Mouse (Mus musculus): ENCODE data around the gene Capn8. TPM values are rescaled to one million over a fixed set of nuclear protein-coding genes. Genes with fewer than 3 reads are reported as not detected.
A peak's percentile ranks its signal among the peaks of the same experiment; 100 is the strongest.

The Capn8 gene
- polyA plus RNA-seq, 1 experiment from 2014 or later: not detected

GRCm38 (mm10) chr1:182574666-182575049 lies 9.9 kb downstream of the Capn8 start:
- Histone ChIP-seq H3K36me3 (replicated peaks; ENCODE audit: control insufficient read depth, insufficient read depth, low read depth, low read length) (no peaks in the 10 kb centered on the region), H3K27me3 (ENCODE audit: control insufficient read depth, insufficient read depth, low read length) (no peaks in the 10 kb centered on the region), H3K9ac (replicated peaks; ENCODE audit: low read length) (no peak overlapping the region), H3K4me2 (ENCODE audit: low read depth, low read length) (no peak overlapping the region), H3K27ac (replicated peaks; ENCODE audit: low read depth, low read length) (no peak overlapping the region), H3K4me1 (ENCODE audit: control insufficient read depth, insufficient read depth, low read length) (no peaks in the 10 kb centered on the region; the same call in 1 of the 2 replicates), H3K9me3 (replicated peaks; ENCODE audit: control insufficient read depth, low read length) (no peaks in the 10 kb centered on the region), H3K4me3 (ENCODE audit: low read depth, low read length) (no peak overlapping the region)
- no peak for ATAC-seq (replicated peaks; ENCODE audit: insufficient number of reproducible peaks, low FRiP score, low TSS enrichment, low read depth)
- 48% methylated on average over 4 of the region's 4 CpGs for WGBS
- DNase-seq (ENCODE audit: low spot score): no peak

GRCm38 (mm10) chr1:182584169-182584568 lies 19.4 kb downstream of the Capn8 start:
- H3K4me3 ChIP-seq (ENCODE audit: low read depth, low read length): no peak overlapping the region
- 92% methylated on average over 6 of the region's 6 CpGs for WGBS
- H3K4me1 ChIP-seq (ENCODE audit: control insufficient read depth, insufficient read depth, low read length): no peaks in the 10 kb centered on the region
- no peak overlapping the region for H3K4me2 ChIP-seq (ENCODE audit: low read depth, low read length)
- H3K36me3 ChIP-seq (replicated peaks; ENCODE audit: control insufficient read depth, insufficient read depth, low read depth, low read length): no peaks in the 10 kb centered on the region
- no peaks in the 10 kb centered on the region for H3K27me3 ChIP-seq (ENCODE audit: control insufficient read depth, insufficient read depth, low read length)
- no peak overlapping the region for H3K9ac ChIP-seq (replicated peaks; ENCODE audit: low read length)
- DNase-seq (ENCODE audit: low spot score) (no peak), ATAC-seq (replicated peaks; ENCODE audit: insufficient number of reproducible peaks, low FRiP score, low TSS enrichment, low read depth) (no peak)
- no peaks in the 10 kb centered on the region for H3K9me3 ChIP-seq (replicated peaks; ENCODE audit: control insufficient read depth, low read length)
- H3K27ac ChIP-seq (replicated peaks; ENCODE audit: low read depth, low read length): no peak overlapping the region

- 17% methylated on average over 16 of the region's 16 CpGs for WGBS
- no peak overlapping the region for H3K4me3 ChIP-seq (ENCODE audit: low read depth, low read length)
Measured at GRCm38 (mm10) chr1:182585162-182585840, 20.5 kb downstream of the Capn8 start.

GRCm38 (mm10) chr1:182587706-182588105 lies 22.9 kb downstream of the Capn8 start:
- 38% methylated on average over 4 of the region's 4 CpGs for WGBS
- Histone ChIP-seq H3K36me3 (replicated peaks; ENCODE audit: control insufficient read depth, insufficient read depth, low read depth, low read length) (no peaks in the 10 kb centered on the region), H3K4me3 (ENCODE audit: low read depth, low read length) (no peak overlapping the region), H3K9me3 (replicated peaks; ENCODE audit: control insufficient read depth, low read length) (no peaks in the 10 kb centered on the region), H3K27ac (replicated peaks; ENCODE audit: low read depth, low read length) (no peak overlapping the region), H3K4me1 (ENCODE audit: control insufficient read depth, insufficient read depth, low read length) (no peaks in the 10 kb centered on the region), H3K27me3 (ENCODE audit: control insufficient read depth, insufficient read depth, low read length) (no peaks in the 10 kb centered on the region), H3K4me2 (ENCODE audit: low read depth, low read length) (no peak overlapping the region), H3K9ac (replicated peaks; ENCODE audit: low read length) (no peak overlapping the region)
- ATAC-seq (replicated peaks; ENCODE audit: insufficient number of reproducible peaks, low FRiP score, low TSS enrichment, low read depth): no peak
- no peak for DNase-seq (ENCODE audit: low spot score)

More at GRCm38 (mm10) chr1:182585162-182585840, 20.5 kb downstream of the Capn8 start:
- DNase-seq (ENCODE audit: low spot score) (no peak), ATAC-seq (replicated peaks; ENCODE audit: insufficient number of reproducible peaks, low FRiP score, low TSS enrichment, low read depth) (0 out of 2 replicates have a peak, but pooled peaks have one; percentile 29)
- Histone ChIP-seq H3K36me3 (replicated peaks; ENCODE audit: control insufficient read depth, insufficient read depth, low read depth, low read length) (no peaks in the 10 kb centered on the region), H3K27me3 (ENCODE audit: control insufficient read depth, insufficient read depth, low read length) (no peaks in the 10 kb centered on the region), H3K4me2 (ENCODE audit: low read depth, low read length) (peak overlapping the region; percentile 28), H3K4me1 (ENCODE audit: control insufficient read depth, insufficient read depth, low read length) (no peaks in the 10 kb centered on the region), H3K9ac (replicated peaks; ENCODE audit: low read length) (no peak overlapping the region), H3K9me3 (replicated peaks; ENCODE audit: control insufficient read depth, low read length) (no peaks in the 10 kb centered on the region), H3K27ac (replicated peaks; ENCODE audit: low read depth, low read length) (no peak overlapping the region)

GRCm38 (mm10) chr1:182591491-182591890 lies 26.7 kb downstream of the Capn8 start:
- no peak overlapping the region for H3K9ac ChIP-seq (replicated peaks; ENCODE audit: low read length)
- no peaks in the 10 kb centered on the region for H3K27me3 ChIP-seq (ENCODE audit: control insufficient read depth, insufficient read depth, low read length)
- no peaks in the 10 kb centered on the region for H3K9me3 ChIP-seq (replicated peaks; ENCODE audit: control insufficient read depth, low read length)
- no peak overlapping the region for H3K27ac ChIP-seq (replicated peaks; ENCODE audit: low read depth, low read length)
- no peak for ATAC-seq (replicated peaks; ENCODE audit: insufficient number of reproducible peaks, low FRiP score, low TSS enrichment, low read depth)
- H3K4me1 ChIP-seq (ENCODE audit: control insufficient read depth, insufficient read depth, low read length): no peaks in the 10 kb centered on the region
- 84% methylated on average over 7 of the region's 7 CpGs for WGBS
- no peaks in the 10 kb centered on the region for H3K36me3 ChIP-seq (replicated peaks; ENCODE audit: control insufficient read depth, insufficient read depth, low read depth, low read length)
- H3K4me3 ChIP-seq (ENCODE audit: low read depth, low read length): no peak overlapping the region
- H3K4me2 ChIP-seq (ENCODE audit: low read depth, low read length): no peak overlapping the region
- no peak for DNase-seq (ENCODE audit: low spot score)

GRCm38 (mm10) chr1:182592436-182592835 lies 27.6 kb downstream of the Capn8 start:
- WGBS: 57% methylated on average over 4 of the region's 4 CpGs
- Histone ChIP-seq H3K4me3 (ENCODE audit: low read depth, low read length) (no peak overlapping the region), H3K36me3 (replicated peaks; ENCODE audit: control insufficient read depth, insufficient read depth, low read depth, low read length) (no peaks in the 10 kb centered on the region), H3K9ac (replicated peaks; ENCODE audit: low read length) (no peak overlapping the region), H3K4me2 (ENCODE audit: low read depth, low read length) (no peak overlapping the region), H3K9me3 (replicated peaks; ENCODE audit: control insufficient read depth, low read length) (no peaks in the 10 kb centered on the region), H3K4me1 (ENCODE audit: control insufficient read depth, insufficient read depth, low read length) (no peaks in the 10 kb centered on the region), H3K27me3 (ENCODE audit: control insufficient read depth, insufficient read depth, low read length) (no peaks in the 10 kb centered on the region), H3K27ac (replicated peaks; ENCODE audit: low read depth, low read length) (no peak overlapping the region)
- no peak for ATAC-seq (replicated peaks; ENCODE audit: insufficient number of reproducible peaks, low FRiP score, low TSS enrichment, low read depth)
- no peak for DNase-seq (ENCODE audit: low spot score)

- Histone ChIP-seq H3K4me1 (ENCODE audit: control insufficient read depth, insufficient read depth, low read length) (peaks cover 4% of the 10 kb centered on the region; the same call in 1 of the 2 replicates), H3K9ac (replicated peaks; ENCODE audit: low read length) (no peak overlapping the region), H3K36me3 (replicated peaks; ENCODE audit: control insufficient read depth, insufficient read depth, low read depth, low read length) (no peaks in the 10 kb centered on the region), H3K9me3 (replicated peaks; ENCODE audit: control insufficient read depth, low read length) (no peaks in the 10 kb centered on the region), H3K27me3 (ENCODE audit: control insufficient read depth, insufficient read depth, low read length) (no peaks in the 10 kb centered on the region), H3K4me2 (ENCODE audit: low read depth, low read length) (no peak overlapping the region), H3K27ac (replicated peaks; ENCODE audit: low read depth, low read length) (no peak overlapping the region), H3K4me3 (ENCODE audit: low read depth, low read length) (no peak overlapping the region)
- ATAC-seq (replicated peaks; ENCODE audit: insufficient number of reproducible peaks, low FRiP score, low TSS enrichment, low read depth): no peak
- 81% methylated on average over 17 of the region's 17 CpGs for WGBS
- no peak for DNase-seq (ENCODE audit: low spot score)
Measured at GRCm38 (mm10) chr1:182605330-182606150, 40.7 kb downstream of the Capn8 start.

Measured in embryonic facial prominence, embryonic 11.5 days (tissue).